Mouse (Mus musculus) ovary, postnatal 10 days (tissue): ENCODE data around the gene Mapkap1.

Experiments
- DNase-seq: peaks from one replicate; pipeline ENCODE4 v3.0.0; 2022; ENCODE audit warnings: low spot score

The Mapkap1 gene

DNA sequence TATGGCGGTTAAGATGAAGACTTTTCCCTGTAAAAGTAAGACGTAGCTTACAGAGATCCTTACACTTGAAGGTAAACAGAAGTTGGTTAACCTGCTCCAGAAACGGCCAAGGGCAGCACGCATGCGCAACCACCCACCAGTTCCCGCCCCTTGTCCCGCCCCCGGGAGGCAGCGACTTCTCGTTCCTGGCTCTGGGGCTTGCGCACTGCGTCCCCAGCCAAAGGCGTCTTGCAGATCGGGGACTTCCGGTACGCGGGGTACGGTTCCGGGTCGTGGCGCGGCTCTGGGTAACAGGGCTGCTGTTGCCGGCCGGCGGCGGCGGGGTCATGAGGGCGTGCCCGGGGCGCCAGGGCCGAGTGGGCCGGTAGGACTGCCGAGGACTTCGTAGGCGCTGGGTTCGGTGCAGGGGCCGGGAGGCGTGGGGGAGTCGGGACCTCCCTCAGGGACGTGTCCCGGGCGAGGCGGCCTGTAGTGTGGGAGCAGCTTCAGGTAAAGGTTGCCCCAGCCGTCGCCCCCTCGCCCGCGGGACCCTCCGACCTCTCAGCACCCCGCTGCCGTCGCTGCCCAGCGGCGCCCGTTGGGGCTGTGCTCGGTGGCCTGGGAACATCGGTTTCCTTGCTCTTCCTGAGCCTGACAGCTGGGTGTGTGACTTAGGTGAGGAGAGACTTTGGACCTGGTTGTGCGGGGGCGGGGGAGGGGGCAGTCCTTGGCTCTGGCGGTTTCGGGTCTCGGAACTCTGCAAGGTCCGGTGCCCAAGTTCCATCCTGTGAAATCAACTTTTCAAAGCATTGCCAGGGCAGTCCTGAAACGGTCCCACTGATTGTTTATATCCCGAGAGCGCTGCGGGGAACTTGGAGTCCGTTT, at the start of gene Mapkap1:
TSS of gene Mapkap1 (plus strand) at position 171 of the 864 bp plus-strand sequence.
- DNase-seq = peak; percentile 89

DNA sequence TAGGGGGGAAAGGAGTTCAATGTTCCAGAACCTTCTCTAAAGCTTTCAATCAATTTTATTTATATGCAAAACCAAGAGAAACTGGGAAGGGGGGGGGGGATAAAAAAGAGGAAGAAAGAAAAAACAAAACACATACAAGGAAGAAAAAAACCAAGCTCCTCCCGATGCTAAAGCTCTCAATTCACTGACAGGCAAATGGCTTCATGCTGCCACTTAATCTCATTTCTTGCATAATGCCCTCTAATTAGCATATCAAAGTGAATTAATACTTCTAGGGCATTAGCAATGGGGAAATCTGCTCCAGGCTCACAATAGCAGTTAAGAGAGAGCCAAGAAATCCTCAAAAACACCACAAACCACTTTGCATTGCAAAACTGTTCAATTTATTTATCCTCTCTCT, 42.9 kb upstream of the Mapkap1 start:
- no peak for DNase-seq

DNA sequence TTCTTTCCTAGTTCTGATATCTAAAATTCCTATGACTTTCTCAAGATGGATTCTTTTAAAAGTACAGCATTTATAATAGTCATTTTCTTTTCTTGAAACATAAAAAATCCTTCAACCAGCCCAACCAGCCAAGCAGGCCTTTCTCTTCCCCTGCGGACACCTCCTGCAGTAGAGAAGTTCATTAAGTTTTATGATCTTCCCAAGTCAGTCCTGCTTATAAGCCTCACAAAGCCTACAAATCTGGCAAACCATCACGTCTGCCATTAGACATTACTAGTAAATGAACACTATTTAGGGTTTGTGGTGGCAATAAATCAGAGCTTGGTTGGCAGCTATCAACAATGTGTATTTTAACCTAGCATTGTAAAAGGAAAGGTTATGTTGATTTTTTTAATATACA, 39.5 kb upstream of the Mapkap1 start:
- no peak for DNase-seq

DNA sequence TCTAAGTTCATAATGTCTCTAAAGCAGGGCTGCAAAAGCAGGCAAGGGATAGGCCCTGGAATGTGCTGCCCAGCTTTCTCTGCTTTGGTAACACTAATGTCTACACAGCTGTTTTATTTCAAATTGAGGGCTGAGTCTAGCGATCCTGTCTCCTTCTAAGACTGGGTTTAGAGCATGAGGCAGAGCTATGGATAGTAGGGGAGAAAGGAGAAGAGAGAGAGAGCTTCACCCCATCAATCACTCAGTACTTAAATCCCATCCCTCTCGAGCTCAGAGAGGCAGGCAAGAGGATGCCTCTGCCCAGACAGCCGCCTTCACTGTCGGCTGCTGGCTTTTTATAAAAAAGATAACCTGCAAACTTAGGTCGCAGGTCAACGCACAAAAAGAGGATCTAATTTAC, 38.2 kb upstream of the Mapkap1 start:
- DNase-seq = no peak

DNA sequence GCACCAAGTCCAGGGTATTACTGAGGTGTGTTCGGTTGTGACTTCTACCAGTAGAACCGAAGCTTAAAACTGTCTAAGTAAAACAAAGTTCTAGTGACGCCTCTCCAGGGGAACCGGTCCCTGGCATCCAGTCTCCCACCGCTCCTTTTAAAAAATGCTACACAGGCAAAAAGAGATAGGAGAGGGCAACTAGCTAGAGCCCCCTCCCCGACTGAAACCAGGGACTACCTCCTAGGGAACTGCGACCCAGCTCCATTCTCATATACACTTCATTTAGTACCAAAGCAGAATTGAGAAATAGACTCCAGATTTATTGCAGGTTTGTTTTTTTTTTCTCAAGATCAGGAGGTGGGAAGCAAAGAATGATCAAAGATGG, 36.2 kb upstream of the Mapkap1 start:
- no peak for DNase-seq

DNA sequence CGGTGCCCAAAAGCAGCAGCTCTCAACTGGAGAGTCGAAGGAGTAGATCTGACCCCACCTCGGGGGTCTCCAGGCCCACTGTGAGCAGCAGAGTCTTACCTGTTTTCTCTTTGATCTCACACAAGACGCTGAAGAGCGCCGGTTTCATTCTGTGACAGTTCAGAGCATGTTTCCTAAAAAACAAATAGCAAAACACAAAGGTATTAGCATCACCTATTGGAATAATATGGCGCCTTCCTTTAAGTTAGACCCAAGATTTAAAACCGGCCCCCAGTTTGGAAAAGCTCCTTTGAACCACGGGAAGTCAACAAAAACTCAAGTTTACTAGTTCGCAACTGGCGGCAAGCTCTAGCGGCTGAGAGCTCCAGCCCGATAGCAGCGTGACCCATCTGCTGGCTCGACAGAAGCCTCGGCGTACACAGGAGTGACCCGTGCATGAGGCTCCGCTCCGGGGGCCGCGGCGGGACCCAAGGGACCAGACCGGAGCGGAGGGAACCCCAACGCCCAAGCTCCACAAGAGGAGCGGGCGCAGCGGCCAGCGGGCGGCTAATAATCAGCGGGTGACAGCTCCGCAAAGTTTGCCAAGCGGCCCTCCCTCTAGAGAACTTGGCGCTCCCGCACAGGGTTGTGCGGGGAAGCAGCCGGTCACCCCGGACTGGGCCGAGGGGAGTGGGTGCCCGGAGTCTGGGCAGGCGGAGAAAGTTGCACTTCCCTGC, 35.7 kb upstream of the Mapkap1 start:
- peak; percentile 23 for DNase-seq

DNA sequence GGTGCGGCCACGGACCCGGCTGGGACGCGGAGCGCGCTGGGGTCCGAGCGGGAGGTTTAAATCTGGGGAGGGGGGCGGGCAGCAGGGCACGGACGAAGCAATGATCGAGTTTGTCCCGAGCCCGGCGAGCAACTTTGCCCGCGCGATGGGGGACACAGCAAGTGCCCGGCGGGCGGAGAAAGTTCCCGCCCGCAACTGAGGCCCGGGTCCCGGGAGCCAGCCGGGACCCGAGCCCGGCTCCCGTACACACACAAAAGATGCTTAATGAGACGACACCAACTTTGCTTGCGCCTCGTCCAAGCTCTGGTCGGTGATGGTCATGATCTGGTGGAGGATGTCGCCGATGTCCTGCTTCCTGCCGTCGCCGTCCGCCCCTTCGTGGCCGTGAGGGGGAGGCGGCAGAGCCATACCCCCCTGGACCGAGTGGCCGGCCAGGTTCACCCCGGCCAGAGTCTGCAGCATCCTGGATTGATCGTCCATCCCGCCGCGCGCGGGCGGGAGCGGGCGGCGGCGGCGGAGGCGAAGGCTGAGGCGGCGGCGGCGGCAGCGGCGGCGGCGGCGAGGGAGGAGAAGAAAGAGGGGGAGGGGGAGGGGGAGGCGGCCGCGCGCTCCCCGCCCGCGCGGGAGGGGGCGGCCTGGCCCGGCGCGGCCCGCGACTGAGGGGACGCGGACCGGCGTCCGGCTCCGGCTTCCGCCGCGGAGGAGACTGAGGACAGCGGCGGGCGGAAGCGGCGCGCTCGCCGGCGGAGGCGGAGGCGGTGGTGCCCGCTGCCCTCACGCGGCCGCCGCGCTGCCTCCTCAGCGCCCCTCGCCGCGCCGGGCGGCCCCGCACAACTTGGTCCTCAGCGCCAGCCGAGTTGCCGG, 34.9 kb upstream of the Mapkap1 start:
- peak; percentile 18 for DNase-seq

DNA sequence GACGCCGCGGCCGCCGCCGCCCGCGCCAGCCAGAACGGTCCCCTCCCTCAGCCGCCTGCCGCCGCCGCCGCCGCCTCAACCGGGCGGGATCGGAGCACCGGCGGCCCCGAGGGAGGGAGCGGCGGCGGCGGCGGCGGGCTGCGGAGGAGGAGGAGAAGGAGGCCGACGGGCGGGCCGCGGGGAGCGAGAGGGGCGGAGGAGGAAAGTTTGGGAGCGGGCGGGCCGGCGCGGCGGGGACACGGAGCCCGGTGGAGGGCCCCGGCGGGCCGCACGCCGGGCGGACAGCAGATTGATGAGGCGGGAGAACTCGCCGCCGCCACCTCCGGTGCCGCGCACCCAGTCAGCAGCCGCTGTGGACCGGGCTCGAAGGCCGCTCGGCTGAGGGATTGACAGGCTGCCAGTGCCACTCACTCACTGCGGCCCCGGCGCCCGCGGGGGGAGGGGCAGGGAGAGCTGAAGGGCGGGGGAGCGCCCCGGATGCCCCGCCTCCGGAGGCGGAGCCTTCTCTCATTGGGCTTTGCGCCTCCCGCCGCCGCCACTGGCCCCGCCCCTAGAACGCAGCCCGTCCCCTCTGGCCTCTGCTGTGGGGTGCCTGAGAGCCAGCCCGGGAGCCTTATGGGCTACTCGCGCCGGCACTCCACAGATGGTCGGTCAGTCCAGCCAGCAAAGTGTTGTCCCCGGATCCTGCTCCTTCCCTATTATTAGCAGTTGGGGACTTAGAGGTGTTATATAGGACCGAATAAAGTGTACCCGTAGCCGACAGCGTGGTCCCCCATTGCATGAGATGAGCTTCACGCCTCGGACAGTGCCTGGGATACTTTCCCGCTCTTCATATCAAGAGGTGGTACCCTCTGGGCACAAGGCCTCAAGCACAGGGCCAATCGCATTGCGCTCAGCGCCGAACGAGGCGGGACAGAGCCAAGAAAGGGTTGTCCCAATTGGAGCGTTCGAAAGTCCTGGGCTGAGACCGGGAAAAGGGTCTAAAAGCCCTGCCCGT, 34.0 kb upstream of the Mapkap1 start, which contains the start of gene Pbx3:
TSS of gene Pbx3 (minus strand) at position 838 of the 997 bp plus-strand sequence.
- DNase-seq = peak; percentile 84

DNA sequence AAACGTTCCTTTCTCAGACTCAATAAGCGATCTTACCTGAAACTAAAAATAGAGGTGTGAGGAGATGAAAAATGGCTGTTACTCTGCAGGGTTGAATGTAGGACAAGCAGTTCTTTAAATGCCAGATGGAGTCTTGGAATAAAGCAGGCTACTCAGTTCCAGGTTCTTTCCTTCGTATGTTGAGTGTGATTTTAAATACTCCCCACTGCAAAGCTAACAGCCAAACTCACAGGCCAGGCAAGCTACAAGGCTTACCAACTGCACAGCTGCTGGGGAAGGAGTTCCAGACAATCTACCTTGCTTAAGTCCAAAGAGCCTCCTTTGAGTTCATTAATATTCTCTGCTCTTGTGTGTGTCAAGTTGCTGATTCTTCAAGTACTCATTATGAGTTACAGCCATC, 32.7 kb upstream of the Mapkap1 start:
- DNase-seq = no peak

DNA sequence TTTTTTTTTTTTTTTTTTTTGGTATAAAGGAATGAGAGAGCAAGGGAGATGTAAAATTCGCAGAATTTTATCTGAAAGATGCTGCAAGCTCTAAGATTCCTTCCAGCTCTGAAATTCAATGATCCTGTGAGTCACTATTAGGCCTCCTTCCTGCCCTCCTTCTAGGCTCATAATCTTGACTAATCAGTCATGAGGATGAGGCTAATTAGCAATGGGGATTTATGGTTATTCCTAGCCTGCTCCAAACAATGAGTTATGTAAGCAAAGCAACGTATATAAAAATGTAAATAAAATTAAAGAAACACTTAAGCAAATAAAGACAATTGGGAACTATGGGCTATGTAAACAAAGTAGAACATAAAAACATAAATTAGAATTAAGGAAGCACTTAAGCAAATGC, 32.2 kb upstream of the Mapkap1 start:
- no peak for DNase-seq

DNA sequence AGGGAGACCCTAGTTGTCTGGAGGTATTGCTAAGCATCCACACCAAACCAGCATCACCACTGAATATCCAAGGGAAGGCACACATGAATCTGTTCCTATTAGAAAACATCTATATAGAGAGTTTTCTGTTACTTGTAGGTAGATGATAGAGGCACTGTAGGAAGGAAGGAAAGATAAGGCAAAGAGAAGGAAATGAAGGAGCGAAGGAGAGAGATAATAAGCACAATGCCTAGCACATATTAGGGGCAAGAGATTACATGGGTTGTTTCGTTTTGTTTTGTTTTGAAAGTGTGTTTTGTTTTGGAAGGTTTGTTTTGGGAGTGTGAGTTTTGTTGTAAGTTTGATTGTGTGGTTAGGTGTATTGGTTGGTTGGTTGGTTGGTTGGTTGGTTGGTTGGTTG, 27.6 kb upstream of the Mapkap1 start:
- no peak for DNase-seq

DNA sequence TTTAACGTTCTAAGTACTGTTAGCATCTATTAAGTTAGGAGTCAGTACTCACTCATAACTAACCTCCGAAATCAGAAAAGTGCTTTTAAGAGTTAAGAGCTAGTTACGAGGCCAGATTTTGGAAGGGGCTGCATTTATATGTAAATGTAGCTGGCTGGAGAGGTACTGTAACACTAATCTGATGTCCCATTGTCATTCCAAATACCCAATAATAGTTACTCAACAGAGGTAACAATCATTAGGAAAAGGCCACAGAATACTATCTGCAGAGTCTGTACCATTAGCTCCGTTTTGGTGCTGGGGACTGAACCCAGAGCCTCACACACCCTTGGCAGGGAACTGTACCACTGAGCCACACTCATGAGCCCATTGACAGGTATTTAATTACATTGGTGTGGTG, 7.0 kb upstream of the Mapkap1 start:
- no peak for DNase-seq

DNA sequence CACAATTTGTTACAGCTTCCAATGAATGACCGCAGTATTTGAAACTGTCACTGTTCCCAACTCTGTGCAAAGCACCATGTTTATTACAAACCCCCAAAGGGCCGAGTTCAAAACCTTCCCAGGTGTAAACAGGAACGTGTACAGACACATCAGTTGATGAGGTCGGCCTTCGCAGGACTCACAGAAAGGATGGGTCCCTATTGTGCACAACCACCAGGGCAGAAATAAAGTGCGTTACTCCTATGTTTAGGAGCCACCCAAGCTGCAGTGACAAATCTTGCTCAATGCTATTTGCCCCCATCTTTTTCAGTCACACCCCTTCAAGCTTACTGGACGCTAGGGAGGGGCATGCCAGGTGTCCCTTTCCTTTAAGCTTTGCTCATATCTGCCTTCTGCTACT, 1.0 kb downstream of the Mapkap1 start:
- DNase-seq = no peak

DNA sequence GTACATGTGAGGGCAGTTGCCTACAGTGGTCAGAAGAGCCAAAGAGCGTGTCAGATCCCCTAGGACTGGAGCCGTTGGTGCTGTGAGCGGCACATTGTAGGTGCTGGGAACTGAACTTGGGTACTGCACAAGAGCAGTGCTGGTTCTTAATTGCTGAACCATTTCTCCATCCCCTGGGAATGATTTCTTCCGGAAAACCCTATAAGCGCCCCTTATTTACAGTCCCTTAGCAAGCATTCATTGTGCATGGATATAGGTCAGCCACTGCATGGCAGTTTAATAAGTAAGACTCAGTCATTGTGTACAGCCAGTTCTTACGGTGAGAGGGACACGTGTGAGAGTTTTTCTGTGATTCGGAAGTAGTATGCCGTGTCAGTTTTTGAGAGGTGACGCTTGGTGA, 1.8 kb downstream of the Mapkap1 start:
- no peak for DNase-seq

DNA sequence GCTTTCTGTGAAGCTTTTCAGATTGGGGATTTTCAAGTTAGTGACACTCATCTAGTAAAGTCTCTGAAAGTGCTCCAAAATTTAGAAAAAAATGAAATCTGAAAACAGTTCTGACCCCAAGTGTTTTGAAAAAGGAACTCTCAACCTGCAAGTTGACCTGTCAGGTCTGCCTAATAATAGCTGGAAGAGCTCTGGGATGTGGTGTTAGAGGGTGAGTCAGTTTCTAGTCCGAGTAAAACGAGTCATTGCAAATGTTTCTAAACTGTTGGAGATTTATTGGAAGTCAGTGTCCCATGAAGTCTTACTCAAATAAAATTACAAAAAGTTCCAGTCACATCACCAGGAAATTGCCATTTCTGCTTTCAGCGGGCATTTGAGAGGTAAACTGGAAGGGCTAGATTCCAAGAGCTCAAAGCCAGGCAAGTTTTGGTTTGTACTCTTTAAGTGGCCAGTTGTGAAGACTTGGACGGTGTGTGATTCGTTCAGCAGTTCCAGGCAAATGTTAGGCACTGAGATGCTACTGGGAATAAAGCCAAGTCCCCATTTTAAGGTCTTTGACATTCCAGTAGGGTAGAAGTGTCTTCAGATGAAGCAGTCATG, 3.3 kb downstream of the Mapkap1 start:
- DNase-seq = no peak

DNA sequence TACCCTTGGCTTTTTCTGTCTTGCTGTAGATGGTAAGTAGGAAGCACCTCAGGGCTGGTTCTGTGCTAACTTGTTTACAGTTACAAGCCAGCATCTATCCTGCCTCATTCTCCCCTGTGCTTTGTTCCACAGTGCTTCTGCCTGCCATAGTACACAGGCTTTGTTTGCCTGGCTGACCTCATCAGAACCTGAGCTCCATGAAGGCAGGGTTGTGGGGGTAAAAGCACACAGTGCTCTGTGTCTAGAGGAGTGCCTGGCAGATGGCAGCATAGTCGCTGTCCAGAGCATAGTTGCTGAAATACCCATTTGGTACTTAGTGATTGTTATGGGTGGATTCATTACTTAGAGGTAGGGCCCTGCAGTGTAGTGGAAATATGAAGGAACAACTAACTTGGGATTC, 13.7 kb downstream of the Mapkap1 start:
- DNase-seq = no peak

DNA sequence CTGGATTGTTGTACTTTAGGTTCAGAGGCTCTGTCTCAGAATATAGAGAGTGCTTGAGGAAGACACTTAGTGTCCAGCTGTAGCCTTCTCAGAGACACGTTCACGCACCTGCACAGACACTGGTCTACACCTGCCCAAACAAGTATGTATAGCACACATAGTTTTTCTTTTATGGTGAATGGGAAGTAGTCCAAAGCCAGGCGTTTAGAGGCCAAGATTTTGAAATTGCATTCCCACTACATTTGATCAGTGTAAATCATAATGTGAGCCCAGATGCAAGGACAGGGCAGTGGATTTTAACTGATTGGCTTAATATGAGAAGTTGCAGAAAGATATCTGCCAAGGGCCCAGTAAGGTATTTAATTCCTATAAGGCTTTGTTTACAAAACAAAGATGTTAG, 17.6 kb downstream of the Mapkap1 start:
- DNase-seq = no peak

DNA sequence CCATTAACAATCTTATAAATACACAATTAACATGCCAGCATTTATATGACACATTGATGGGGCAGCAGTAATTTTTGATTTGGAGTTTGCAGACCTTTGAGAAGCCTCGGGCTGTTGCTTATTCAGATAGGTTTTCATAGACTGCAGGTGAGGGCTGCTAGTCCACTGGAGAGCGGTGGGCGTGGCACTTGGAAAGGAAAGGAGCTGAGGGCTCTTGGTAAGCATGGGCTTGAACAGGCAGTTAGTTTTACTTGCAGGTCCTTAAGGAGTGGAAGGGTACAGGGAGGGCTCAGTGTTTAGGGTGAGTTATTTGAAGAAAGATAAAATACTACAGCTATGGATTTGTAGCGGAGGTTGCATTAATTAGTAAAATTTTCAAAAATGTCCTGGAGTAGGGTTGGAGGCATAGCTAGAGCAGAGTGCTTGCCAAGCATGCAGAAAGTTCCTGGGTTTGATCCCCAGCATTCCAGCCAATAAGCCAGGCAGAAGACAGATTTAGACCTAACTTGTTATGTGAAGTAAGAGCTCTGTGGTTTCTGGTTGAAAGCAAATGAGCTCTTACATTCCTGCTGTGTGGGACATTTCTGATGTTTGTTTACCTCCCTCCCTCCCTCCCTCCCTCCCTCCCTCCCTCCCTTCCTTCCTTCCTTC, 19.1 kb downstream of the Mapkap1 start:
- DNase-seq = no peak

DNA sequence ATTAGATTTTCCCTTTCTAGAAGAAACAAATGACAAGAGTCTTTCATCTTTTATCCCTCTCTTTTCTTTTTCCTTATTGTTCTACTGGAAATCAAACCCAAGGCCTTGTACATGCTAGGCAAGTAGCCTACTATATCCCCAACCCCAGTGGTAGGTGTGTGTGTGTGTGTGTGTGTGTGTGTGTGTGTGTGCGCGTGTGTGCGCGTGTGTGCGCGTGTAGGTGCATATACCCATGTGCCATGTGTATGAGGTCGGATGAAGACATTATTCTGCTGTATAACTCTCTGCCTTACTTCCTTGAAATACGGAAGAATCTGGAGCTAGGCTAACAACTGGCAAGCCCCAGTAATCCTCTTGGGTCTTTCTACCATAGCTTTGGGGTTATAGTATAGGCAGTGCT, 24.1 kb downstream of the Mapkap1 start:
- no peak for DNase-seq

DNA sequence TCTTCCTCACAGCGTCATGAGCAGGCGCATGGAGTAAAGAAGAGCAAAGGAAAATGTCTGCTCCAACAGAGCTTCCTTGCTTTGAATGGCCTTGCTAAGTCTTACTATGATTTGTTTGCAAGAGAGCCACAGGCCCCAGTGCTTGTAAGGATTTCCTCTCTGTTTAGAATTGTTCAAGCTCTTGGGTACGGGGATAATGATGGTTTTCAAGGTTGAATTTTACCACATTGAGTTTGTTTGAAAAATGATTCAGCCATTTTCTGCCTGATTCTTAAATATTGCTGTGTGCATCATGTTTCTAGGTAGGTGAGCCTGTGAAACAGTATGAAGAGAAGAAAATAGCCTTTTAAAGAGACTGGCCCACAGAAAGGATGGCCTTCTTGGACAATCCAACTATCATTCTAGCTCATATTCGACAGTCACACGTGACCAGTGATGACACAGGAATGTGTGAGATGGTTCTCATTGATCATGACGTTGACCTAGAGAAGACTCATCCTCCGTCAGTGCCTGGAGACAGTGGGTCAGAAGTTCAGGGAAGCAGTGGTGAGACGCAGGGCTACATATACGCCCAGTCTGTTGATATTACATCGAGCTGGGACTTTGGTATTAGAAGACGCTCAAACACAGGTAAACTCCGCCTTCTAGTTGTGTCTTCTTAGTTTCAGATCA, 25.3 kb downstream of the Mapkap1 start:
- DNase-seq = no peak
